Mouse (Mus musculus) layer of hippocampus, adult 6 months (tissue): Measurements from ENCODE around the gene Wdr1. TPM values are rescaled to one million over a fixed set of nuclear protein-coding genes. Genes with fewer than 3 reads are reported as not detected.

ENCODE experiments used
- long read RNA-seq, 2 experiments: library from polyadenylated mRNA; unstranded; transcript quantifications; one replicate each; pipeline ENCODE4 v2.0.0; 2019 to 2020
- polyA plus RNA-seq: library from polyadenylated mRNA; unstranded; fragments of <200 nt; fragmentation: Nextera tagmentation; gene quantifications from 2 replicates; pipeline ENCODE4 v1.2.3, GENCODE M21; 2021

The Wdr1 gene
- 181 and 183 TPM in 2 replicates for polyA plus RNA-seq
- long read RNA-seq, experiment 1, transcript Wdr1-205 (15 exons, 2,139 nt) = minor isoform, 5 of 438 reads
- long read RNA-seq, experiment 1, transcript Wdr1-203 (2 exons, 682 nt) = minor isoform, 6 of 438 reads
- long read RNA-seq, experiment 1, transcript Wdr1-201 (15 exons, 3,089 nt) = major isoform, 344 of 438 reads
- long read RNA-seq, experiment 1, partial matches to known transcripts = 46 of 438 reads
- long read RNA-seq, experiment 1, other reads (novel, unspliced or antisense) = 37 of 438 reads
- long read RNA-seq, experiment 2, transcript Wdr1-201 (15 exons, 3,089 nt) = major isoform, 1,350 of 1,466 reads
- long read RNA-seq, experiment 2, transcript Wdr1-205 (15 exons, 2,139 nt) = minor isoform, 24 of 1,466 reads
- long read RNA-seq, experiment 2, partial matches to known transcripts = 43 of 1,466 reads
- long read RNA-seq, experiment 2, other reads (novel, unspliced or antisense) = 46 of 1,466 reads

DNA sequence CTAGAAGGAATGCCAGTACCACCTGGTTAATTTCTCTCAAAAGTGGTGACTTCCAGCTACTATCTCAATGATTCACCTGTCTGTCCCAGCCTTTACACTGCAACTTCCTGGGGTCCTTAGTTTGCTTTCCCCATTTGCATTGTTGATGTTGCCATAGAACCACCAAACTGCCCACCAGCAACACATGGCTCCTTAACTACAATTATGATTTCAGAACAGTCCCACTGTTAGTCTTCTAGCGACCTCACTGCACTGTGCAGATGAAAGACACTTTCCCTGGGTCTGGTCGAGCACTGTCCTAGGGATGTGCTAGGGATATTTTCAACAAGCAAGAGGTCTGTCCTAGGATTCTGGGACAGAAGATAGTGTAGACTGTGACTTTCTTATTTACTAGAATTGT lies at the start of gene Wdr1:
TSS of gene Wdr1 (minus strand) at position 101 of the 400 bp plus-strand sequence.

DNA sequence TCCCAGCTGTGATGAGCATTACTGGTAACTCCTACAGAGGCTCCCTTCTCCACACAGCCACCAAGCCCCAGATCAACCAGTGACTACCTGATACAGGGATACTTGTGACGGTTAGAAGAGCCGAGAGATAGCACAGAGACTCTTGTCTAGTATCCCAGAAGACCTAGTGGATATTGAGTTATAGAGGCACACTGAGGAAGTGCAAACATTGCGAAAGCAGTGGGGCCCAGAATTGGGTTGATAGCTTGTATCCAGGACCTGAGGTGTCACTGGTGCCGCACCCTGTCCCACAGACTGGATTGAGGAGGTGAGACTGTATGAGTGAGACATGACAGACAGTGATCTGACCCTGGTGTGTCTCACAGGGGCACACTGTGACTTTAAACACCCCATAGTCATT lies 60.0 kb downstream of the Wdr1 start, which contains the start of gene Slc2a9:
TSS of gene Slc2a9 (minus strand) at position 152 of the 400 bp plus-strand sequence.

Other genes starting within 250 kb of the Wdr1 start
- gene Drd5, start 243.9 kb downstream of the Wdr1 start, polyA plus RNA-seq = 6.8 and 8.1 TPM in 2 replicates
- gene Slc2a9, start 60.1 kb downstream of the Wdr1 start, polyA plus RNA-seq = 0.65 and 1.3 TPM in 2 replicates
- gene Zfp518b, start 121.6 kb upstream of the Wdr1 start, polyA plus RNA-seq = 2.3 and 2.5 TPM in 2 replicates